Mouse (Mus musculus) adipocyte (in vitro differentiated cells): Measurements from ENCODE around the gene Rps6kb2.
"Not testable (repeated sequence)": the region's sequence is repeated elsewhere in the genome, so short reads cannot be mapped to it uniquely, and the experiment has no call there.

ENCODE experiments used
- DNase-seq: peaks from one replicate; pipeline ENCODE4 v3.0.0-alpha.2; 2016; ENCODE audit warnings: low spot score

The Rps6kb2 gene

DNA sequence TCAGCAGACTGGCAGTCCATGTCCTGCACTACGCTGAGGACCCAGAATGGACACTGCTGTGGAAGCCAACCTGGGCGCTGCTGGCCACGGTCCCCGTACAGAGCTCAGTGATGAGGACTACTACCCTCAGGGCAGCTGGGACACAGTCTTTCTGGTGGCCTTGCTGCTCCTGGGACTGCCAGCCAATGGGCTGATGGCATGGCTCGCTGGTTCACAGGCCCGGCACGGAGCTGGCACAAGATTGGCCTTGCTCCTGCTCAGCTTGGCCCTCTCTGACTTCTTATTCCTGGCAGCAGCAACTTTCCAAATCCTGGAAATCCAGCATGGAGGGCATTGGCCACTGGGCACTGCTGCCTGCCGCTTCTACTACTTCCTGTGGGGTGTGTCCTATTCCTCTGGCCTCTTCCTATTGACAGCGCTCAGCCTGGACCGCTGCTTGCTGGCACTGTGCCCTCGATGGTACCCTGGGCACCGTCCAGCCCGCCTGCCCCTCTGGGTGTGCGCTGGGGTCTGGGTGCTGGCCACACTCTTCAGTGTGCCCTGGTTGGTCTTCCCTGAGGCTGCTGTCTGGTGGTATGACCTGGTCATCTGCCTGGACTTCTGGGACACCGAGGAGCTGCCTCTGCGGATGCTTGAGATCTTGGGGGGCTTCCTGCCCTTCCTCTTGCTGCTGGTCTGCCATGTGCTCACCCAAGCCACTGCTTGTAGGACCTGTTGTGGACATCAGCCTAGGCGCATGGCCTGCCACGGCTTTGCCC, 20.6 kb downstream of the Rps6kb2 start:
- DNase-seq, result peak; percentile 64

DNA sequence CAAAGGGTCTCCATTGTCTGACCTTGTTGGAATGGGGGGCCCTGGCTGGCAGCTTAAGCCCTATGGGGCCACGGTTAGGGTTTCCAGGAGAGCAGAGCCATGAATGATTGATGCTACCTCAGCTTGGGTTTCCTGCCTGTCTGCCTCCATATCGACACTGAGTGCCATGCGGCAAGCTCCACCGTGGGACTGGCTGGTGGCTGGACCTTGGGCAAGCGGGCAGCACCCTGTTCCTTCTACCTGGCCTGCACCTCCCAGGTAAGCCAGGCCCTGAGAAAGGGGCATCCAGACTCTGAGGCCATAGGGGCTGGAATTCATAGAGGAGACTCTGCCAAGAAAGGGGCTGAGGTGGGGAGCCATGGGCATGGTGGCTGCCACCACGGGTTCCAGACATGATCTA, 23.0 kb downstream of the Rps6kb2 start:
- no peak for DNase-seq

DNA sequence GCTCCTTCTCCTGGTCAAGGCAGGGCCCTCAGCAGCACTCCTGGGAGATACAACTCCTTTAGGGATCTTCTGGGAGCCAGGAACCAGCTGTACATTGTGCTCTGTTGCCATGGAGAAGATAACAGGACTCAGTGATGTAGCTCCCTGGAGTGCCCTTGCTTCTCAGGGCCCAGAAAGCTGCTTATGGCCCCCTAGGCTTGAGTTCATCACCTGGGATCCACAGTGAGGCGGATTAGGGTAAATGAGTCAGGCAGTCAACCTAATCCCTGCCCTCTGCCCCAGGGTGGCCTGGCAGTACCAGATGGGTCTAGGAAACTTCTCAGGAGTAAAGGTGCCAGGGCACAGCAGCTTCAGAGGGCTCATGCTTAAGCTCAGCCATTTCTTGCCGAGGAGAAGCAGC, 23.7 kb downstream of the Rps6kb2 start, which contains the start of gene Gpr152:
Gpr152 (plus strand) TSS at position 342 of the 400 bp plus-strand sequence.
- DNase-seq, result no peak

DNA sequence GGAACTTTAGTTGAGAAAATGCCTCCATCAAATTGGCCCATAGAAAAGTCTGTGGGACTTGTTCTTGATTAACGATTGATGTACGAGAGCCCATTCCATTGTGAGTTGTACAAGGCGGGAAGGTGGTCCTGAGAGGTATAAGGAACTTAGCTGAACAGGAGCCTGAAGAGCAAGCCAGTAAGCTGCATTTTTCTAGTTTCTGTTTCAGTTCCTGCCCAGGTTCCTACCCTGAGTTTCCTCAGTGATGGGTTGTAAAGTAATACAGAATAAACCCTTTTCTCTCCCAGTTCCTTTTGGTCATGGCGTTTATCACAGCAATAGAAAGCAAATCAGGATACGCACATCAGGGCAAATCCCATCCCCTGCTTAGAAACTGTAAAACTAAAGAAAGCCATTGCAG, 25.2 kb downstream of the Rps6kb2 start:
- DNase-seq, result no peak

DNA sequence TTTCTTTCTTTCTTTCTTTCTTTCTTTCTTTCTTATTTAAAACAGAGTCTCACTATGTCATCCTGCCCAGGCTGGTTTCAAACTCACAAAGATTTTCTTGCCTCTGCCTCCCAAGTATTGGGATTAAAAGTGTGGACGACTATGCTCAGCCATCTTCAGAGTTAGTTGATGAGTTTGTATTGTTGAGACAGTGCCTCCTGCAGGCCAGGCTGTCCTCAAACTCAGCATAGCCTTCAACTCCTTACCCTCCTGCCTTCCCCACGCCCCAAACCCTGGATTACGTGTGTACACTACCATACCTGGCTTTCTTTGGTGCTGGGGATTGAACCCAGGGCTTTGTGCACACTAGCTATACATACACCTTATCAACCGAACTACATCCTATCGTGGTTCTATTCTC, 26.7 kb downstream of the Rps6kb2 start:
- DNase-seq, result no peak

DNA sequence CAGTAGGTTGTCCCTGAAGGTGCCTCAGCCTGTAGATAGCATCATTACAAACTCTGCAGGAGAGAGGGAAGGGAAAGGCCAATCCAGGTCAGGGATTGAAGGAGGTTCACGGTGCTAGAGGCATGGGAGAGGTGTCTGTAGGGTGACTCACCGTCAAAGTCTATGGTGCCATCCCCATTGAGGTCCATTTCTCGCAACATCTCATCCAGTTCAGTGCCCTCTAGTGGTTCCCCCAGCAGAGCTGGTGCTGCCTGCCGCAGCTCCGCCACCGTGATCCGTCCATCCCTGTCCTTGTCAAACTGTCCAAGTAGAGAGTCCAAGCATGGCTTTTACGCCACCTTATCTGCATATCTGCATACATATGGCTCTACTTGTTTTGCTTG, 27.2 kb downstream of the Rps6kb2 start:
- DNase-seq, result peak; percentile 60

DNA sequence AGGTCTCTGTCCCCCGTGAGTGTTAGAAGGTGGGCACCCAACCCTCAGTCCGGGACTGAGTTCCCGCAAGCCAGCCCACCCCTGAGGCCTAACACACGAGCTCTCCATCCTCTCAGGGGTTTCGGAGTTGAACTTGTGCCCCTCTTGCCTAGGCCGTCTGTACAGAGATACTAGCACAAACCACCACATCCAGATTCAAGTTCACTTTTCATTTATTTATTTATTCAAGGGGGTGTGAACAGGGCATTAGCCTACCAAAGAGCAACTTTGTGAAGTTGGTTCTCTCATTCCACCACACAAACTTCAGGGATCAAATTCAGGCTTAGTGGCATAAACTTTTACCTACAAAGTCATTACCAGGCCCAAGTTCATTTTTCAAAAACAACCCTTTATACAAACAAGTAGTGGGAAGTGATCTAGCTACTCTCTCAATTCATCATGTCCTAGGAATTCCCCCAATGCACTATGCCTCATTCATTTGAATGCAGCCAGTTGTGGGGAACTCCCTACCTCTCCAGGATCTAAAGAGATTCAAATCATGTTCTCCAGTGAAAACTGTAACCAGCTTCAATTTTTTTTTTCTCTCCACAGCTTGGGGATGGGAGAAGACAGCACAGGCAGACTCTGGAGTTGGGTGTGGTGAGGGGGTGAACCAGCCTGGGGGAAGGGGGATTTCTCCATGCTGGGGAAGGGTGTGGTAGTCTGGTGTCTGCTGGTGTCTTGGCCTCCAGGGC, 27.8 kb downstream of the Rps6kb2 start:
- peak; percentile 74 for DNase-seq

DNA sequence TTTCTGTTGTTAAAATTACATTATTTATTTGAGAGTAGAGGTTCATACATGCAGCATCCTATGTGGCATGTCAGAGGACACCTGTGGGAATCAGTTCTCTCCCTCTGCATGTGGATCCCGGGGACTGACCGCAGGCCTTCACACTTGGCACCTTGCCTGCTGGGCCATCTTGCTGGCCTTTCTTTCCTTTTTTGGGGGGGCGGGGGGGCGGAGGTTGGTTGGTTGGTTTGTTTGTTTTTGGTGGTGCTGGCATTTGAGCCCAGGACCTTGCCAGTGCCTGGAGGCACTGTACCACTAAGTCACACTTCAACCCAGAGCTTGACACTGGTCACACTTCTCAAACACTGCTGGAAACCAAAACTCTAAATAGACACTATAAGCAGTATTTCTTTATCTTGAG, 28.8 kb downstream of the Rps6kb2 start:
- peak; percentile 57 for DNase-seq

DNA sequence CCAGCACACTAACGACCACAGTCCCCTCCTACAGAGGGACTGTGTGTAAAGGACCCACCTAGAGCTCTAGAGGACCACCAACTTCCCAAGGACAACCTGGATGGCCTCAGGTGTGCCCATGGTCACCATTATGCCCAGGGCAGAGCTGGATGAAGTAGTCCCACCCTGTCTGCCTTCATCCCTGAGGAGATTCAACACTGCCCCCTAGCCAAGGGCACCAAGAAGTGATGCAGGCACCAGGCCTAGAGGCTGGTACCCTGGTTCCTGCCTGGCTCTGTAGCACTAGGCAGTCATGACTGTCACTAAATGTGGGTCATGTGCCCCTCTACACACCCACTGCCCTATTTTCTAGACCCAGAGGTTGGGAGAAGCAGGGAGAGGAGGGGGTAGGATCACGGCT, 31.4 kb downstream of the Rps6kb2 start:
- no peak for DNase-seq

DNA sequence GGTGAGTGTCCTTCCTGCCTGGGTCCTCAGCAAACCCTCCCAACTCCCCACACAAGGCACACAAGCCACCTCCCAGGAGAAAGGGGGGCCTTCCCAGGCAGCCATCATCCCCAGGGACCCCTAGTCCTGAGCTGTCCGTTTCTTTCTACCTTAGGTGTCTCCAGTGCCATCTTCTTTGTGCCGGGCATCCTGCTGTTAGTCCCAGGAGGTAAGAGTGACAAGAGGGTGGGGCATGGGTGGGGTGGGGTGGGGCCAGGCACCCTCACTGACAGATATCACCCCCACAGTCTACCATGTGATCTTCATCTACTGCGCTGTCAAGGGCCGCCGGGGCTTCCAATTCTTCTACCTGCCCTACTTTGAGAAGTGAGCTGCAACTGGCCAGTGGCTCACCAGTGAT, 32.1 kb downstream of the Rps6kb2 start:
- DNase-seq, result no peak

DNA sequence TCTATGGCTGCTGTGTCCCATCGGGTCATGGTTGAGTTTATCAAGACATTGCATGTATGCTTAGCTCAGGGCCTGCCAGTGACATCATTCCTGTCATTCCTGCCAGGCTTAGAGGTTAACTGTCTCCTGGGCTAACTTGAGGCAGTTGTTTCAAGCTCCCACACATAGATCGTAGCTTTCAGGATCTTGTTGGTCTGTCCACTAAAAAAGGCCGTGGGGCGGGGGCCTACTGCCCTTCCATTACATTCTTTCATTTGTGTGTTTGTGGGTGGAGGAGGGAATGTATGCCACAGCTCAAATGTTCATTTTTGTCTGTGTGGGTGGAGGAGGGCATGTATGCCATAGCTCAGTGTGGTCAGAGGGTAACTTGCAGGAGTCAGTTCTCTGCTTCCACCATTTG, 33.0 kb downstream of the Rps6kb2 start:
- peak; percentile 88 for DNase-seq

DNA sequence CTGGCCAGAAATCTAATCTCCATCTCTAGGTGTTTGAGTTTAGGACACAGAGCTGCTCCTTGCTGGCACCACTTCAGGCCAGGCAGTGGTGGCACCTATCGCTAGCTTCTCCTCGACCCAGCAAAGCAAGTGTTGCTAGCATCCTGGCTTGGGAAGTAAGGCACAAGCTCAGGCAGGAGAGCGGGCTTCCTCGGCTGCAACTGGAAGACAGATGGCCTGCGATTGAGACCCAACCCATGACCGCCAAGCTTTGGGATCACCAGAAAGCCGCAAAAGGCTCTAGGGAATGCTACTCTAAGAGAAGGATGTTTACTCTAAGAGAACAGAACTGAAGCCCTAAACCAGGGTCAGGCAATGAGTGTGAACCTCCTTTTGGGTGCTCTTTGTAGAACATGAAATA, 33.7 kb downstream of the Rps6kb2 start:
- no peak for DNase-seq

DNA sequence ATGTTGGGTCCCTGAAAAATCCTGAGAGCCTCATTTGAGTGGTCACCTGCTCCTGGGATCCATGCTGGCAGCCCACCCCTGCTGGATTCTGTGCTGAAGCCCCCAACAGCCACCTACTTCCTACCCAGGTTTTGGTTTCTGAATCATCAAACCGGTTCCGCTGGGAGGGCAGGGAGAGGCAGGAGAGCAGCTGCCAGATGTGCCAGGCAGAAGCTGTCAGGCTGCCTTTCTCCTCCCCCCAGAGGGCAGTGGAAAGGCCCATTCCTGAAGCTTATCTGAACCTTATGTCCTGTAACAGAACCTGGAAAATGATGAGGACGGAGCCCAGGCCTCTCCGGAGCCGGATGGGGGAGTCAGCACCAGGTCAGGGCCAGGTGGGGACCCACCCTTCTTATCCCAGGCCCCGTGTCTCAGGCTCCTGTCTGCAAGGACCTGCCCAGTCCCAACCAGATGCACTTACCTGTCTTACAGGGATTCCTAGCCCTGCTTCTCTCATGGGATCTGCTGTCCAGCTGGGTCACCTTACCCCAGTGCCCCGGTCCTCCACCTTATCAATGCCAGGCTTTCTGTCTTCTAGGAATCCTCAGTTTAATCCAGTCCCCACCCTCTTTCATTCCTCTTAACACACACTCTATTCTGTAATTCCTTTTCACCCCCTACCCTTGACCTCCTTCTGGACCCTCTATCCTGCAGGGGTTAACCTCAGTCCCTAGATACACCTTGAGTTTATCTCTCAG, 36.2 kb downstream of the Rps6kb2 start:
- DNase-seq, result peak; percentile 63

DNA sequence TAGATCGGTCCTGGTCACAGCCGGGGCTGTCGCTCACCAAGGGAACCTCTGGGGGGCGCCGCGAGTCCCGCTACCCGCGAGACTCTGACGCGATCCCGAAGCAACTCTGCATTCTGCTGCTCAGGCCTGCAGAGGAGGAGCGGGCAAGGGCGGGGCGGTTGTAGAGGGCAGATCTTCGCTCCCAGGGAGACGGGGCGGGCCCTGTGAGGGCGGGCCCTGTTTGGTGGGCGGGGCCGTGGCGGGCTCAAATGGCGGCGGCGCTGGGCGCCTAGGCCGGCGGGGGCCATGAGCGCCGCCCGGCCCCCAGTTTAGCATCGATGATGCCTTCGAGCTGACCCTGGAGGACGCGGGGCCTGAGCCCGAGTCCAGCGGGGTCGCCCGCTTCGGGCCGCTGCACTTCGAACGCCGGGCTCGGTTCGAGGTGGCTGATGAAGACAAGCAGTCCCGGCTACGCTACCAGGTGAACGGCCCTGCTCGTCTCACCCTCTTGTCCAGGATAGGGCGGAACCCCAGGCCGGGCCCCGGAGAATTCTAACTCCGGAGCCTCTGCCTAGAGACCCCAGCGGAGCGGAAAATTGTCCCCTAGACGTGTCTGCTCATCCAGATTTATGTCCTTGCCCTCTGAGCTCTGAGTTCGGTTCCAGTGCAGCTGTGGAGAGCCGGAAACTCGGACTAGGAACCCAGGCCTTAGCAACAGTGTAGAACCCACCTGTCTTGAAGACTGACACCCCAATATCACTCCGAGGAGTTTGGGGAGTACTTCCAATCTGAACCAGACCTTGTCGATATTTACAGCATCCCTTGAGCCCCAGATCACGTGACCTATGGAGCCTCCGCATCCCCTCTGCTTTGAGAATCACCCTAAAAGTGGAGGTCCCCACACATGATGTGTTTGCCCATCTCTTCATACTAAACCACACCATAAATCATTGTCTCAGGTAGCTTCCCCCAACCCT, 37.1 kb downstream of the Rps6kb2 start, which contains the start of gene Aip:
Aip (minus strand) TSS at position 118 of the 956 bp plus-strand sequence.
- DNase-seq, result peak; percentile 98

DNA sequence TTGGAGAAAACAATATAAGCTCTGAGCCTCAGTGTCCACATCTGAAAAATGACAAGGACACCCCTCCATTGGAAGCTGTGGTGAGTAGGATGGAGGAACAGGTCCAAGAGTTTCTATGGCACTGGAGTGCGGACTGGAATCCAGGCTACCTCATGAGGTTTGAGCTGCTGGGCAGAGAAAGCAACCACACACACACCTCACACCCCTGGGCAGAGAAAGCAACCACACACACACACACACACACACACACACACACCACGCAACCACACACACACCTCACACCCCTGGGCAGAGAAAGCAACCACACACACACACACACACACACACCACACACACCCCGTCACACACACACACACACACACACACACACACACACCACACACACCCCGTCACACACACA, 37.9 kb downstream of the Rps6kb2 start:
- peak; percentile 50 for DNase-seq

DNA sequence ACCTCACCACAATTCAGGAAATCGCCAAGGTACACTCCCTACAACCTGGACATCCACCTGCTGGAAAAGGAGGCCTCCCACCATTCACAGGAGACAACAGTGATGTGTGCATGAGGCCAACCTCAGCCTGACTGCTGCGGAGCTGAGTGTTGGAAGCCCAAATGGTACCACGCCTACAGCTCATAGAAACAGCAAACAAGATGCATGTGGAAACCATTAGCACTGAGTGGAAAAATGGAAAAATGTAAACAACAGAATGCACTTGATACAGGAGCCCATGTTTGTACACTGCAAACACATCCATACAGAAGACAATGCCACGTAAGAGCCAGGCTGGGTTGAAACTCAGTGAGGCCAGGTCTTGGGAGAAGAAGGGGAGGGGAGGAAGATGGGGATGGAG, 38.7 kb downstream of the Rps6kb2 start:
- DNase-seq, result no peak

DNA sequence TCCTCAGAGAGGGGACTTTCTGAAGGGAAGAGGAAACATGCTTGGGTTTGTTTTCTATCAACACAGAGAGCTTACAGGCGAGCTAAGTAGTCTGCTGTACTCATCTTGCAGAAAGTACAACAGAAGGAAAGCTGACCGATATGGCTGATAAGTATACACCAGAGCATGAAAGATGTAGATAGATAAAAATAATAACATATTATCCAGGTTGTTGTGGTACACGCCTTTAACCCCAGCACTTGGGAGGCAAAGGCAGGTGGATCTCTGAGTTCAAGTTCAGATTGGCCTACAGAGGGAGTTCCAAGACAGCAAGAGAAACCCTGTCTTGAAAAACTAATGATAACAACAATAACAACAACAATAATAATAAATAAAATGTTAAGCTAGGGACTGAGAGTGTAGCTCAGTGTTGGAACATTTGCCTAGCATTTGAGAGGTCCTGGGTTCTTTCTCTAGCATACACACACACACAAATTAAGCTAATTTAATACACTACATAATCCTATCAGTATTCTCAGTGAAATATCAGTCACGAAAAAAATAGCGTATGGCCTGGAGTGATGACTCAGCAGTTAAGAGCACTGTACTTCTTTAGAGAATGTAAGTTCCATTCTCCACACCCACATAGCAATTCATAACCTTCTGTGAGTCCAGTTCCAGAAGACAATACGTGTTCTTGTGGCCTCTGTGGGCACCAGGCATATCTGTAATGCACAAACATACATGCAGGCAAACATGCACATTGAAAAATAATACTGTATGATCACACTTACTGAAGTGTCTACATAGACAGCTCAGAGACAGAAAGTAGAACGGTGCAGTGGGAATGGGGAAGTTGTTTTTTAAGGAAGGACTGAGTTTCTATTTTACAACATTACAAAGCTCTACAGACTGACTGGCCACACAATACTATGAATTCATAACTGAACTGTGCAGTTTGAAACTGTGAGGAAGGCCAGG, 40.5 kb downstream of the Rps6kb2 start:
- no peak for DNase-seq

DNA sequence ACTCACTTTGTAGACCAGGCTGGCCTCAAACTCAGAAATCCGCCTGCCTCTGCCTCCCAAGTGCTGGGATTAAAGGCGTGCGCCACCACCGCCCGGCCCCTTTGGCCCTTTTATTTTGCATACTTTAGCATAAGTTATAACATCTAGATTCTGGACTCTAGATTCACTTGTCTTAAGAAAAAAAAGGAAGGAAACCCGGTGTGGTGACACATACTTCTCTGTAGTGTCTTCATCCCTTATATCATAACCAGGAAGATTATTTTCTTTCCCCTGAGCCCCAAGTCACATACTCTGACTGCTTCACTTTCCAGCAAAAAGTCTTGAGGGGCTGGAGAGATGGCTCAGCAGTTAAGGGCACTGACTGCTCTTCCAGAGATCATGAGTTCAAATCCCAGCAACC, 41.3 kb downstream of the Rps6kb2 start:
- DNase-seq, result not testable (repeated sequence)

DNA sequence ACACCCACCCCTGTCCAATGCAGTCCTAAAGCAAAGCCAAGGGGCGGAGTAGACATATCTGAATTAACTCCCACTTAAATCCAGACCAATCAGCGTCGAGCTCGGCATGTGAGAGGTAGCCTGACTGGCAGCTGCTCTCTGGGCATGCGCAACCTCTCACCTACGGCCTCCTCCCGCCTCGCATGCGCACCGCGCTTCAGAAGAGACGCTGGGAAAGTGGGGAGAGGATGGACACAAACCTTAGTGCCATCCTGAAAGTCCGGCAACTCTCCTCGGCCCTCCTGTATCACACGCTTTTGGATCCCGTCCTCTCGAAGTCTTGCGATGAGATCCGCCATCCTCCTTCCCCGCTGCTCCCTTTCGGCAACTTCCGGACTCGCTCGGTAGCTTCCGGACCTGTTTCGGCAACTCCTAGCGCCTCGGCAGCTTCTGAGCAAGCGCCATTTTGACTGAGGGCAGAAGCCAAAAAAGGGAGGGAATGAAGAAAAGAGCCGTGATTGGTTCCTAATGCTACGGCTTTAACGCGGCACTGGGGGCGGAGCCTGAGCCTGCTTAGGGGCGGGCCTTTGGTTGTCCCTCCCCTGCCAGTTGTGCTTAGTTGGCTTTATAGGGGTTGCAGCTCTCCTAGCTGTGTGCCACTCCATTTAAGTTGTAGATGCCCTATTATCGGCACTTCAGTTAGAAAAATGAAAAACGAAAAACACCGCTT, 41.9 kb downstream of the Rps6kb2 start:
- peak; percentile 100 for DNase-seq

DNA sequence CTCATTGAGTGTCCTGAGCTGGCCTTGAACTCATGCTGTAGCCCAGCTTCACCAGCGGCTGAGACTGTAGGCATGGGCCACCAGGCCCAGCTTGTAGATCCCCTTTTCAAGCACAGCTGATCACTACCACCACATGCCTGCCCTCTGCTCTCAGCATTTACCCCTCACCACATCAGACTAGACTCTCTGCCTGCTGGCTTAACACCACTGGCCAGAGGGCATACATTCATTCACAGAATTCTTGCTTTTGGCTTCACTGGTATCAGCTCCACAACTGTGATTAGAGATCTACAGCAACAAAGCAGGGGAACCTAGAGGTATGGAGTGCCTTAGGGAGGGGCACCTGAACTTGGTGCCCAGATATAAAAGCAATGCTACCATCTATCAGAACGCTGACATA, 42.7 kb downstream of the Rps6kb2 start:
- no peak for DNase-seq
